Mouse (Mus musculus) spleen, adult 2 months (tissue): ENCODE data around the gene Hist2h2be.

Experiments
- CTCF ChIP-seq: fragments of 200-500 bp; IDR thresholded peaks from 2 replicates; pipeline ENCODE4 v1.5.1; 2011; ENCODE audit warnings: mild to moderate bottlenecking, inconsistent platforms; ENCODE audit not compliant: insufficient read depth, insufficient read length, insufficient replicate concordance; ENCODE audit errors: extremely low read depth
- POLR2A ChIP-seq: fragments of 200-500 bp; IDR thresholded peaks from 2 replicates; pipeline ENCODE4 v1.6.1; 2011; ENCODE audit warnings: low read depth, low read length, inconsistent platforms

GRCm38 (mm10) chr3:96266132-96266710 lies 45.3 kb downstream of the Hist2h2be start:
- TF ChIP-seq POLR2A (no peak), CTCF (no peak)
